Mouse (Mus musculus) liver, postnatal 0 days (tissue): ENCODE measurements around the gene Epb41l2.

Experiments
- CTCF ChIP-seq: sonication (generic); IDR thresholded peaks from 2 replicates; pipeline ENCODE4 v1.5.1; 2016; ENCODE audit warnings: antibody characterized with exemption, low read depth
- EP300 ChIP-seq: IDR thresholded peaks from 2 replicates; pipeline ENCODE4 v1.6.1; 2016; ENCODE audit warnings: antibody characterized with exemption, low read depth, mild to moderate bottlenecking

- TF ChIP-seq CTCF = no peak
- no peak for TF ChIP-seq EP300
Measured at GRCm38 (mm10) chr10:25536621-25537020, 177.0 kb downstream of the Epb41l2 start.
